Mouse (Mus musculus) layer of hippocampus, adult 9-11 months (tissue): ENCODE data around the gene Cbfa2t3.

Experiments
- DNase-seq: peaks from one replicate; pipeline ENCODE4 v3.0.0; 2022

The Cbfa2t3 gene

DNA sequence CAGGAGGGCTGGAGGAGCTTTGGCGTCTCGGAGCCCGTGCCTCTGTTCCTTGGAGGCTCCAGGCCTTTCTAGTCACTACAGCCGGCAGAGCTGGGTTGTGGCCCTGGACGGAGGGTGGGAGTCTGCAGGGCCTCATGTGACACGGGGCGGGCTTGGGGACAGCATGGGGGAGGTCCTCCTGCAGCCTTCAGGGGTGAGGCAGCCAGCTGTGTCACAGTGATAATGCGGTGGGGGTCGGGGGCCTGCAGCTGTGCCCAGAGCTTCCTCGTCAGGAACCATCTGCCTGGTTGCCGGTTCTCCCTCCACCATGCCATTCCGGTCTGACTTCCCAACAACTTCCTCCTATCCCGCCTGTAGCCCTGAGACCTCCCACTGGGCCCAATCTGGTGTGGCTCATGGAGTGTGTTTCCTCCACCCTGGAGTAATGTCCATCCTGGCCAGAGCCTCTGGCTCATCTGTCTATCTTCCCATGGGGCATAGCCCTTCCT is at the start of gene Cbfa2t3:
Cbfa2t3 (minus strand) TSS at position 105 of the 488 bp plus-strand sequence.
- no peak for DNase-seq

DNA sequence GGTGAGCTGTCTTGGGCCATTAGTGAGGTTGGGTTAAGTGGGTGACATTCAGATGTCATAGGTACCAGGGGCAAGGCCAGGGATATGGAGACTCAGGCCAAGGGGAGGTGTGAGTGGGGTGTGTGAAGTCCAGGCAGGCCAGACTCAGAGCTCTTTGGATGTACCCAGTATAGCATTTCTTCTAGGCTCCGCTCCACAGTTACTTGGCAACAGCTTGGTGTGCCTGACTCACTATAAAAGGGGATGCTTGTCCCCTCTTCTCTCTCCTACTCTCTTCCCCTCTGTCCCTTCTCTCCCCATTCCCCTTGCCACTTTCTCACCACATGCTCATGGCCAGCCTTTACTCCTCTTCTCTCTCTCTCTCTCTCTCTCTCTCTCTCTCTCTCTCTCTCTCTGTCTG is 48.9 kb upstream of the Cbfa2t3 start:
- DNase-seq, result no peak

- no peak for DNase-seq
Measured at GRCm38 (mm10) chr8:122746439-122746838, 47.5 kb upstream of the Cbfa2t3 start.

GRCm38 (mm10) chr8:122745750-122746275 is 46.9 kb upstream of the Cbfa2t3 start:
- DNase-seq, result no peak

DNA sequence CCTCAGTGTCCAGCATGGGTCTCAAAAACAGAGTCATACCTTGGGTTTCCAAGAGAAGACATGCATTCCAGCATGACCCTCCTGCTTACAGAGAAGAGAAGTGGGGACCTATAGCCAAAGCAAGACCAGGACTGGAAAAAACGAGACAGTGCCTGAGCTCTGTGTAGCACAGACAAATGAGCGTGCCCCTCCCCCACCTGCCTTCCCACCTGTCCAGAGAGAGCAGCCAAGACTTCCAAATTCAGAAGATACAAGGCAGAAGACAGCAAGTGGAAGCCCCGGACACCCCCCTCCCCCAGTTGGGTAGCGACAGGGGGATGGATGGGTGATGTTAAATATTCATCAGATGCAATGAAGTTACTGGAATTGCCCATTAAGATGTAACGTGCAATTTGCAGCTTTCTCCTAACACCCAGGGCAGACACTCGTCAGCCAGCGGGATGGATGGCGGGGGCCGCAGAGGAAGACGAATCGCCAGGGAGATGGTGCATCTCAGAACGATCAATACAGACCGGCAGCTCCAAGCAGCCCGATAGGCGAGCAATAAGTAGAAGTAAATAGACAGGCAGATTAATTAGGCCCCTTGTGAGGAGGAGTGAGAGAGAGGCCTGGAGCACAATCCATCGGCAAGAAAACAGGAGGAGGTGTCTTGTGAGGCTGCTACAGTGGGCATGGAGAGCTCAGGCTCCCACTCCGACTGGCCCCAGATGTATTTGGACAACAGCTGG is 46.3 kb upstream of the Cbfa2t3 start:
- DNase-seq, result no peak

- no peak for DNase-seq
Measured at GRCm38 (mm10) chr8:122742471-122742870, 43.6 kb upstream of the Cbfa2t3 start.

GRCm38 (mm10) chr8:122739102-122739725 is 40.3 kb upstream of the Cbfa2t3 start:
- no peak for DNase-seq

DNA sequence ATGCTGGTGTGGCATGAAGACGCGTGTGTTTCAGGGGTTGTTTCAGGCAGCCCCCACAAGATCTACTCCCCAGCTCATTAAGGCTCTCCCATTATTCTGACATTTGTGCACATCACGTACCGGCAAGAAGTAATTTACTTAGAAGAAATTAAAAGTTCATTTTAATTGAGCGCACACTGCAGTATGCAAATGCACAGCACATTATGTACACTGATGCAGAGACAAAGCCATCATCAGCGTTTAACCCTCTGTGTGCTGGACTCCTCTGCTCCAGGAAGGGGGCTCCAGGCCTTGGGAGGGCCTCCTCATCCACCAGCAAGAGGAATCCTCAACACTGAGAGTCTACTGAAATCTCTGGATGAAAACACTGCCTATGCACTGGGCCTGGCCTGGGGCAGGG is 39.0 kb upstream of the Cbfa2t3 start:
- no peak for DNase-seq

- no peak for DNase-seq
Measured at GRCm38 (mm10) chr8:122737071-122737470, 38.2 kb upstream of the Cbfa2t3 start.

DNA sequence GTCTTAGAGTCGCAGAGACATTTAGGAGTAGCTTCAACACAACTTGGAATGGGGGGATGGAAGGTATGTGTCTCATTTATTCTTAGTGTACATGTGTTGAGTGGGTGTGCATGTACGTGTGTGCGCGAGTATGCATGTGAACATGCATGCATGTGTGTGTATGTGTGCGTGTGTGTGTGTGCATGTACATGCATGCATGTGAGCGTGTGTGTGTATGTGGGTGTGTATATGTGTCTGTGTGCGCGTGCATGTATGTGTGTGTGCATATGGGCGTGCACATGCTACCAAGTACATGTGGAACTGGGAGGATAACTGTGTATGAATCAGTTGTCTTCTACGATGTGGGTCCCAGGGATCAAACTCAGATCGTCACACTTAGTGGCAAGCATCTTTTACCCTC is 37.7 kb upstream of the Cbfa2t3 start:
- DNase-seq, result no peak

DNA sequence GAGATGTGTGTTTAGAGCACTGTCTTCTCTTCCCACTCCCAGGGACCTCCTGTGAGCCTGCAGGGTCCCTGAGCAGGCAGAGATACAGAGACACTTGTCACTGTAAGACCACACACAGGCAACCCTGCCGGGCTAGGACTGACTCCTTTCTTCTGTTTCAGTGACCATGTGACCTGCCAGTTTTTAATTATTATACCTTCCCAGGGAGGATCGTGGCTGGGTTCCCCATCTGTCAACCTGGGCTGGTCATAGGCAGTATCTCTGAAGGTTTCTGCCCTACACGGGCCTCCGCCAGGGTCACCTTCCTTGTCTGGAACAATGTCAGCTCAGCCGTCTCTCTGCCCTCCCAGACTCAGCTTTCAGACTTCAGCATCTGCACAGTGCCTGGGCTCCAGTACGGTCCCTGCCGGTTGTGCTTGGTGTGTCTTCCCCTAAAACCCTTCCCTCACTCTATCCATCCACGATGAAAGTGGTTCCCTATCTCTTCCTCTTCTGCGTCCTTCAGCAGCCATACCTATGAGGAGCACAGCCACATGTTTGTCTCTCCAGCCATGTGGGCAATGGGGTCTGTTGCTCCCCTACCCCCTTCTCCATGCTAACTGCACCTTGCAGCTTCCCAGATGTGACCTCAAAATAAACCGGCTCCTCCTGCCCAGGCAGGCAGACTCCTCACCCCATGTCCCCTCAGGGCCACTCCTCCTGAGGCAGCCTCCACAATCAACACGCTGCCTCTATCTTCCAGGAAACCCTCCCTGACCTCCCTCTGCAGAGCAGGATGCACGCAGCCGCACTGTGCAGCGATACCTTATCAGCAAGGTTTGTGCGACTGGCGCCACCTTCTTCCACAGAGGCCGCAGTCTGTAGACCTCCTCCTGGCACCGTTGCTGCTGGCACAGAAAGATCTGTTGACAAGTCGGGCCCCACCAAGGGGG is 36.9 kb upstream of the Cbfa2t3 start:
- no peak for DNase-seq

- DNase-seq, result no peak
Measured at GRCm38 (mm10) chr8:122735110-122735509, 36.2 kb upstream of the Cbfa2t3 start.

DNA sequence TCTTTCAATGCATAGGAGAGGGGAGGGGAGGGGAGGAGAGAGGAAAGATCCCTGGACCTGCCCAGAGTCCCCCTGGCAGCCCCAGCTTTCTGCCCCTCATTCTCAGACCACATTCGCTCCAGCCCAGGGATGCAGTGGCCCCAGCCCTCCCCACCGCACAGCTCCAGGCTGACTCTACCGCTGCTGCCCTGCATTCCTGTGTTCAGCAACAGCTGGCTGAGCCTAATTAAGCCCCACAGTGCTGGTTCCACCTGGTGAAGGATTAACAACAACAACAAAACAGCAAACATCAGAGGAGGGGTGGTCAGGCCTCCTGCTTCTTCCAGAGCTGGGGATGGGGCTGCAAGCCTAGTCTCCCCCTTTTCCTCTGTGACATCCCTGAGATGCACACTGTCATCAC is 29.7 kb upstream of the Cbfa2t3 start:
- DNase-seq, result no peak

GRCm38 (mm10) chr8:122727412-122727811 is 28.5 kb upstream of the Cbfa2t3 start:
- DNase-seq, result no peak

- DNase-seq, result no peak
Measured at GRCm38 (mm10) chr8:122726789-122727188, 27.9 kb upstream of the Cbfa2t3 start.

- no peak for DNase-seq
Measured at GRCm38 (mm10) chr8:122725187-122725586, 26.3 kb upstream of the Cbfa2t3 start.

DNA sequence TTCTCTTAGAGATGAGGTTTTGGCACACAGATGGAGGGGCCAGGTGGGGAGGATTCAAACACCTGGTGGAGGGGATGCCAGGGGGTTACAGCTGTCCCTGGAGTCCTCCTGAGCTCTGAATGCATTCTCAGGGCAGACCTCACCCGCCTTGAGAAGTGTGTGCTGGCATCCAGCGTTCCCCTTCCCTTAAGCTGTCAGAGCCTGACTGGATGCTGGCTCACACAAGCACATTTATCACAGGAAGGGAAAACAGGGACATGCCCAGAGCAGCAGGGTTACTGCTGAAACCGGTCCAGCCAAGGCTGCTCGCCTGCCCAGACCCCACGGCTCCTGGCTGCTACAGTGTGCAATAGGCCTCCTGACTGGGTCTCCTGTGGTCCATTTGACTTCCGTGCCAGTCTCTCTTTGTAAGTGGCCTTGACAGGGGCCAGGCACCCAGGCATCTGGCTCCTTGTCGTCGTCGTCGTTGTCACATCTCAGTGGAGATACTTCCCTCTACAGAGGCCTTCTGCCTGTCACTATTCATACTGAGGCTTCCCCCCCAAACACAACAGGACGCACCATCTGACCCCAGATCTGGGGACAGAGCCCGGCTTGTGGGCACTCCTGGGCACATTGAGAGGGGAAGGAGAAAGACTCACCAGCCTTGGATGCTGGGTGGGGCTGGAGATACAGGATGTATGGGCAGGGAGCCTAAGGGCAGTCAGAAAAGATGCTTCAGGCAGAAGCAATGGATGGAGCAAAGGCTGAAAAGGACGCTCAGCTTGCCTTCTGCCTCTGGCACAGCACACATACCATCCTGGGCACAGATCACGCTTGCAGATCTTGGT is 22.1 kb upstream of the Cbfa2t3 start:
- no peak for DNase-seq

GRCm38 (mm10) chr8:122720070-122720729 is 21.3 kb upstream of the Cbfa2t3 start:
- no peak for DNase-seq

- no peak for DNase-seq
Measured at GRCm38 (mm10) chr8:122719500-122720065, 20.7 kb upstream of the Cbfa2t3 start.

- DNase-seq, result no peak
Measured at GRCm38 (mm10) chr8:122718711-122719499, 20.0 kb upstream of the Cbfa2t3 start.
